Mouse (Mus musculus): ENCODE data around the gene Chmp6. TPM values are rescaled to one million over a fixed set of nuclear protein-coding genes. Genes with fewer than 3 reads are reported as not detected.

Gene Chmp6
- polyA plus RNA-seq, 1 experiment from 2014 or later, result 92.1 TPM

DNA sequence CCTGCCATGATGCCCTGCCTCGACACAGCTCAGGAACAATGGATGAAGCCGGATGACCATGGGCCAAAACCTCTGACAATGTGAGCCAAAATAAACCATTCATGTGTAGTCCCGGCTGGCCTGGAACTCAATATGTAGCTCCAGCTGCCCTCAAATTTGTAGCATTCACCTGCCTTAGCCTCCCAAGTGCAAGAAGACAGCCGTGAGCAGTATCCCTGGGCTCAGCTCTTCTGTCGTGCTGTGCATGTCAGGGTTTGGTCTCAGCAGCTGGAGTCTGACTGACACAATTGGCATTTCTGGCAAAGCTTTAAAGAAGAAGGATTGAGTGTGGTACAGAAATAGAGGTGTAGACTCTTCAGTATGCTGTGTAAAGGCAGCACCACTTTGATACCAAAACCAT lies 33.7 kb upstream of the Chmp6 start:
- 91% methylated on average over 5 of the region's 5 CpGs for WGBS

DNA sequence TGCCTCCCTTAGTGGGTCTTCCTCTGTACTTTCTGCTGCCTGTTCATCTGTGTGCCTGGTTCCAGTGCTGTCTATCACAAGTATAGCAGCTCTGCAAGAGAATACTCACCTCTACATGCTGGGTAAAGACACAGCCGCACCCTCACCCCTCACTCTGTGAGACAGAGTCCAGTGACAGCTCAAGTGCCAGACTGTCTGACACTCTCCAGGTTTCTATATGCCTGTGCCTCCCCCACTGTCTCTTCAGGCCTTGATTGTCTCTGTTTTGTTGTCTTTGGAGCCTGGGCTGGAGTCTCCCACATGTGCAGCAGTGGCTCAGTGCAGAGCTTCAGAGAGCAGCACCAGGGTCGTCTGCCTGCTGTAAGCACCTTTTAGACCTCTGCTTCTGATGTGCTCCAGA lies 29.6 kb upstream of the Chmp6 start:
- H3K36me3 ChIP-seq (ENCODE audit: control insufficient read depth, insufficient read depth, low read length), result peaks cover 2% of the 10 kb centered on the region

More for the DNA sequence above, 33.7 kb upstream of the Chmp6 start:
- ATAC-seq (ENCODE audit: insufficient read depth, low FRiP score, low TSS enrichment) (no peak), DNase-seq (ENCODE audit: low spot score) (no peak)
- Histone ChIP-seq H3K9me3 (ENCODE audit: control insufficient read depth, low read length) (no peaks in the 10 kb centered on the region), H3K36me3 (ENCODE audit: control insufficient read depth, insufficient read depth, low read length) (peaks cover 4% of the 10 kb centered on the region), H3K27me3 (ENCODE audit: control insufficient read depth, insufficient read depth, low read length) (no peaks in the 10 kb centered on the region), H3K4me2 (ENCODE audit: low read depth) (no peak overlapping the region), H3K4me1 (ENCODE audit: control insufficient read depth, insufficient read depth, low read length) (no peaks in the 10 kb centered on the region), H3K9ac (ENCODE audit: low read length) (no peak overlapping the region), H3K4me3 (ENCODE audit: low read depth, low read length) (no peak overlapping the region), H3K27ac (ENCODE audit: low read depth, low read length) (no peak overlapping the region)

DNA sequence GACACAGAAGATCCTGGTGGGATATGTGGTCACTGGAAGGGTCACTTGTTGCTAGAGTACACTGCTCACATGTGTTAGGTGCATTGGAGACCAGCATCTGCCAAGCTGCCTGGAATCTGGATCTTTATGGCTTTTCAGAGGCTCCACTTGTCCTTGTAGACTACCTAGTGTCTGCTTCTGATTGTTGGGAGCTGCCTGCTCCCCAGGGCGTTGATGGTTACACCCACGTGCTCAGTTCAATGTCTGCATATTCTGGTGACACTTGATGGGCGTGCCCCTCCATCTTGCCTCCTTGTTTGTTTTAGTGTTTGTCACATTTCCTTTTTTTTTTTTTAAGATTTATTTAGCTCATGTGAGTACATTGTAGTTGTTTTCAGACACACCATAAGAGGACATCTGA lies 23.3 kb upstream of the Chmp6 start:
- Histone ChIP-seq H3K4me3 (ENCODE audit: low read depth, low read length) (no peak overlapping the region), H3K9me3 (ENCODE audit: control insufficient read depth, low read length) (no peaks in the 10 kb centered on the region), H3K36me3 (ENCODE audit: control insufficient read depth, insufficient read depth, low read length) (peaks cover 11% of the 10 kb centered on the region), H3K4me2 (ENCODE audit: low read depth) (no peak overlapping the region), H3K9ac (ENCODE audit: low read length) (no peak overlapping the region), H3K27ac (ENCODE audit: low read depth, low read length) (no peak overlapping the region), H3K27me3 (ENCODE audit: control insufficient read depth, insufficient read depth, low read length) (no peaks in the 10 kb centered on the region), H3K4me1 (ENCODE audit: control insufficient read depth, insufficient read depth, low read length) (no peaks in the 10 kb centered on the region)
- 89% methylated on average over 3 of the region's 3 CpGs for WGBS
- no peak for DNase-seq (ENCODE audit: low spot score)
- no peak for ATAC-seq (ENCODE audit: insufficient read depth, low FRiP score, low TSS enrichment)

More for the DNA sequence above, 29.6 kb upstream of the Chmp6 start:
- DNase-seq (ENCODE audit: low spot score), result no peak
- no peaks in the 10 kb centered on the region for H3K9me3 ChIP-seq (ENCODE audit: control insufficient read depth, low read length)
- 84% methylated on average over 2 of the region's 2 CpGs for WGBS
- no peak overlapping the region for H3K4me3 ChIP-seq (ENCODE audit: low read depth, low read length)
- H3K27ac ChIP-seq (ENCODE audit: low read depth, low read length), result no peak overlapping the region
- H3K27me3 ChIP-seq (ENCODE audit: control insufficient read depth, insufficient read depth, low read length), result no peaks in the 10 kb centered on the region
- ATAC-seq (ENCODE audit: insufficient read depth, low FRiP score, low TSS enrichment), result no peak
- H3K4me2 ChIP-seq (ENCODE audit: low read depth), result no peak overlapping the region
- H3K4me1 ChIP-seq (ENCODE audit: control insufficient read depth, insufficient read depth, low read length), result no peaks in the 10 kb centered on the region
- no peak overlapping the region for H3K9ac ChIP-seq (ENCODE audit: low read length)

DNA sequence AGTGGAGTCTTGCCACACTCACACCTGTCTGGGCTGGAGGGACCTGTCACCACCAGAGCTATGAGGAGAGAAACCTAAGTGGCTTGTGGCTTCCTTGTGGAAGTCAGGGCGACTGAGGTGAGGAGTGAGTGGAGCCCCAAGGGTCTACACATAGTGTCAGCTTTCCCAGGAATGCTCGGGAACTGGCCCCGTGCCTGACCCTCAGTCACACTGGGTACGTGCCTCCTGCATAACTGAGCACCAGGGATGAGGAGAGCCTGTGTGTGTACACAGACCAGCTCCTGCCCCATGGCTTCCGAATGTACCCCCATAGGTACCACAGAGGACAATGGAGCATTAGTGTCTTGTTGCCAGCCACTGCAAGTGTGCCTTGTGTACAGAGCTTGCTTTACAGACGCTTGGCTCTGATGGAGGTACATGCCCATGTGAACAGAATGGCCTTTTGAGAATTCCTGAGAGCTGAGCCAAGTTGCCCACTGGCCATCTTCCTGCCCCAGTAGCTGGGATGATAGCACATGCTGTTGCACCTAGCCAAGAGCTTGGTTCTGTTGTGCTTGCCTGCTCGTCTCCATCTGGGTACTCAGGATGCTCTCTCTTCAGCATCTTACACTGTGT lies 21.5 kb upstream of the Chmp6 start:
- Histone ChIP-seq H3K9me3 (ENCODE audit: control insufficient read depth, low read length) (no peaks in the 10 kb centered on the region), H3K36me3 (ENCODE audit: control insufficient read depth, insufficient read depth, low read length) (peaks cover 10% of the 10 kb centered on the region)

DNA sequence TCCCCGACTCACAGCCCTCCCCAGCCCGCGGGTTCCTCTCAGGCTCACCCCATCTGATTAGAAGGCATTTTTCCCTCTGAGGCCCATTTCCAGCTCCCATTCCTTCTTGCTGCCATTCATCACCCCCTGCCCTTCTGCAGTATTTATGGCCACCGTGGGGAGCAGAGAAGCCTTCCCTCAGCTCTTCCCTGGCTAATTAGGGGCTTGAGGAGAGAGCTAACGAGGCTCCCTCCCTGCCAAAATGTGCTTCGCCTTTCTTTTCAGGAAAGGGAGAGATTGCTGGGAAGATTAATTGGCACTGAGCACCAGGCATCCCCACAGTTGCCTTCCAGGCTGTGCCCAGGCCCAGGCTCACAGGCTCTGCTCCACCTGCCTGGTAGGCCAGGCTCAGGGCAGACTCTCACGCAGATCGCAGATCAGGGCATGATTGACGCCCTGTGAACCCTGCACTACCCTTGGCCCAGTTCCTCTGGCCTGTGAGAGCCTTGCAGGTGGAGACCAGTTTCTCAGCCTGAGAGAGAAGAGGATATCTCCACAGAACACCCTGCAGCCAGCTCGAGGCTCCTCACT lies 19.5 kb upstream of the Chmp6 start:
- DNase-seq (ENCODE audit: low spot score), result no peak
- Histone ChIP-seq H3K27me3 (ENCODE audit: control insufficient read depth, insufficient read depth, low read length) (no peaks in the 10 kb centered on the region), H3K4me3 (ENCODE audit: low read depth, low read length) (no peak overlapping the region), H3K9me3 (ENCODE audit: control insufficient read depth, low read length) (no peaks in the 10 kb centered on the region), H3K27ac (ENCODE audit: low read depth, low read length) (peak overlapping the region; percentile 64), H3K4me1 (ENCODE audit: control insufficient read depth, insufficient read depth, low read length) (no peaks in the 10 kb centered on the region), H3K4me2 (ENCODE audit: low read depth) (no peak overlapping the region), H3K36me3 (ENCODE audit: control insufficient read depth, insufficient read depth, low read length) (peaks cover 12% of the 10 kb centered on the region), H3K9ac (ENCODE audit: low read length) (peak overlapping the region; percentile 6; the same call in 1 of the 2 replicates)
- 44% methylated on average over 10 of the region's 10 CpGs for WGBS
- no peak for ATAC-seq (ENCODE audit: insufficient read depth, low FRiP score, low TSS enrichment)

More for the DNA sequence above, 21.5 kb upstream of the Chmp6 start:
- H3K4me2 ChIP-seq (ENCODE audit: low read depth), result no peak overlapping the region
- no peaks in the 10 kb centered on the region for H3K4me1 ChIP-seq (ENCODE audit: control insufficient read depth, insufficient read depth, low read length)
- no peak overlapping the region for H3K9ac ChIP-seq (ENCODE audit: low read length)
- DNase-seq (ENCODE audit: low spot score) (no peak), ATAC-seq (ENCODE audit: insufficient read depth, low FRiP score, low TSS enrichment) (no peak)
- no peak overlapping the region for H3K4me3 ChIP-seq (ENCODE audit: low read depth, low read length)
- 90% methylated on average over 7 of the region's 7 CpGs for WGBS
- H3K27me3 ChIP-seq (ENCODE audit: control insufficient read depth, insufficient read depth, low read length), result no peaks in the 10 kb centered on the region
- no peak overlapping the region for H3K27ac ChIP-seq (ENCODE audit: low read depth, low read length)

DNA sequence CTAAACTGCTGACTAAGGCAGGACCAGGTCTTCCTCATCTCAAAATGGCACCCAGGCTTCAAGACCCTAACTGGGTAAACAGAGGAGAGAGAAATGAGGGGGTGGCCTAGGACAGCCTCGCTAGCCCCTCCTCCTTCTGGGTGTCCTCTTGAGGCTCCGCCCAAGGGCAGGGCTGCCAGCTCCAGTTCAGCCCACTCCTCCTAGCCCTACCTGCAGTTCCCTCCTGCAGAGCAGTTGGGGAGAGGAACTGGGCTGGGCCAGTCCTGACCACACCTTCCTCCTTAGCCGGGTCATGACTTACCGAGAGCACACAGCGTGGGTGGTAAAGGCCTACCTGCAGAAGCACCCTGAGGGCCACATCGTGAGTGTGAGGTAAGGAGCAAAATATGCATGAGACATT lies 18.6 kb upstream of the Chmp6 start:
- no peak overlapping the region for H3K27ac ChIP-seq (ENCODE audit: low read depth, low read length)
- no peak for DNase-seq (ENCODE audit: low spot score)
- WGBS, result 60% methylated on average over 6 of the region's 6 CpGs

DNA sequence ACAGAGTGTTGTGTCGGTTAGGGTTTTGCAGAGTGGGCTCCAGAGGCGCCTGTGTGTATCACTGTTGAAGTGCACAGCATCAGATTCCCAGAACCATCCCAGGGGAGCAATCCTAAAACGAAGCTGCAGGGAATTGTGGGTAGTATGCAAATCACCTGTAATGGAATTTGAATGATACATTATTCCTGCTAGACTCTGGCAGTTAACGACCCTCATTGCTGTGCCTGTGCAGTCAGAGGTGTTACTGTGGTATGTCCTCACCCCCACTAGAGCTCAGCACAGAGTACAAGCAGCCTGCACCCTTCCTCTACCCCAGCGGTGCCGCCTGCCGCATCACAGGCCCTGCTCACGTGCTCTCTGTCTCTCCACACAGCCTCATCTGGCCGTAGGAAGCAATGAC lies 16.2 kb upstream of the Chmp6 start:
- H3K27ac ChIP-seq (ENCODE audit: low read depth, low read length), result no peak overlapping the region
- H3K4me3 ChIP-seq (ENCODE audit: low read depth, low read length), result no peak overlapping the region
- H3K27me3 ChIP-seq (ENCODE audit: control insufficient read depth, insufficient read depth, low read length), result no peaks in the 10 kb centered on the region
- no peaks in the 10 kb centered on the region for H3K9me3 ChIP-seq (ENCODE audit: control insufficient read depth, low read length)
- H3K36me3 ChIP-seq (ENCODE audit: control insufficient read depth, insufficient read depth, low read length), result peaks cover 8% of the 10 kb centered on the region
- no peak overlapping the region for H3K9ac ChIP-seq (ENCODE audit: low read length)
- H3K4me2 ChIP-seq (ENCODE audit: low read depth), result no peak overlapping the region
- WGBS, result 84% methylated on average over 9 of the region's 9 CpGs
- no peaks in the 10 kb centered on the region for H3K4me1 ChIP-seq (ENCODE audit: control insufficient read depth, insufficient read depth, low read length)
- DNase-seq (ENCODE audit: low spot score) (peak; percentile 49), ATAC-seq (ENCODE audit: insufficient read depth, low FRiP score, low TSS enrichment) (no peak)

More for the DNA sequence above, 18.6 kb upstream of the Chmp6 start:
- peaks cover 10% of the 10 kb centered on the region for H3K36me3 ChIP-seq (ENCODE audit: control insufficient read depth, insufficient read depth, low read length)
- no peak overlapping the region for H3K9ac ChIP-seq (ENCODE audit: low read length)
- ATAC-seq (ENCODE audit: insufficient read depth, low FRiP score, low TSS enrichment), result no peak
- no peak overlapping the region for H3K4me2 ChIP-seq (ENCODE audit: low read depth)
- H3K4me3 ChIP-seq (ENCODE audit: low read depth, low read length), result no peak overlapping the region
- H3K27me3 ChIP-seq (ENCODE audit: control insufficient read depth, insufficient read depth, low read length), result no peaks in the 10 kb centered on the region
- H3K9me3 ChIP-seq (ENCODE audit: control insufficient read depth, low read length), result no peaks in the 10 kb centered on the region
- no peaks in the 10 kb centered on the region for H3K4me1 ChIP-seq (ENCODE audit: control insufficient read depth, insufficient read depth, low read length)

DNA sequence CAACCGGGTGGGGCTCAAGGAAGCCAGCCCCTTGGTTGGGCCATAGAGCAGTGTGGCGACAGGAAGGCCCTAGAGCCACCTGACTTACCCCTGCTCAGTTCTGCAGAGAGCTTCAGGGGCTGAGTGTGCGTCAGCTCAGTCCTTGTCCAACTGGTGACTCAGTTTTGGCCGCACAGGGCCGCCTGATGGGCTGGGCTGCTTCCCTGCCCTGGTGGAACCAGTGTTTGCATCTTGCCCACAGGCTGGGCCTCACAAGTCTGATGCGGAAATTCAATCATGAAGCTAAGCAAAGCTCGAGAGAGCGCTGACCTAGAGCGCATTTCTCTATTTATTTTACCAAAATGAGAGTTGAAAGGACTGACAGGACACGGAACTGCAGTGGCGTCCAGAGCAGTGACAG lies 14.3 kb upstream of the Chmp6 start:
- 88% methylated on average over 11 of the region's 11 CpGs for WGBS
- peaks cover 8% of the 10 kb centered on the region for H3K36me3 ChIP-seq (ENCODE audit: control insufficient read depth, insufficient read depth, low read length)

DNA sequence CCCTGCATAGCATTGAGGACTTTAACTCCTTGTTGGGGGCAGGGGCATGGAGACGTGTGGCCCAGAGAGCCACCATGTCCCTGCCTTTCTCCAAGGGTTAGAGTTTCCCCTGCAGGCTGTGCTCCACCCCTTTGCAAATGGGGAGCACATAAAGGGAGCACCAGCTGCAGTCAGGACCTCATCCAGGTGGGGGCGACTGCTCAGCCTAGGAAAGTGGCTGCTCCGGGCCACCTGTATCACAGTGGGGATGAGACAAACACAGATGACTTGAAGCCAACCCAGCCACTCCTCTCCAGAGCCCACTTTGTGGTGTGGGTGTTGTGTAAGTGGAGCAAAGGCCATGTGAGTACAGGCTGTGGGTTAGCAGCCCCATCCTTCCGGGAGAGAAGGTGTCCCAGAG lies 12.1 kb upstream of the Chmp6 start:
- WGBS, result 73% methylated on average over 4 of the region's 4 CpGs
- ATAC-seq (ENCODE audit: insufficient read depth, low FRiP score, low TSS enrichment), result no peak
- Histone ChIP-seq H3K27ac (ENCODE audit: low read depth, low read length) (no peak overlapping the region), H3K4me2 (ENCODE audit: low read depth) (no peak overlapping the region), H3K36me3 (ENCODE audit: control insufficient read depth, insufficient read depth, low read length) (peaks cover 4% of the 10 kb centered on the region), H3K27me3 (ENCODE audit: control insufficient read depth, insufficient read depth, low read length) (no peaks in the 10 kb centered on the region), H3K9ac (ENCODE audit: low read length) (no peak overlapping the region), H3K9me3 (ENCODE audit: control insufficient read depth, low read length) (no peaks in the 10 kb centered on the region), H3K4me1 (ENCODE audit: control insufficient read depth, insufficient read depth, low read length) (no peaks in the 10 kb centered on the region), H3K4me3 (ENCODE audit: low read depth, low read length) (no peak overlapping the region)
- DNase-seq (ENCODE audit: low spot score), result no peak

More for the DNA sequence above, 14.3 kb upstream of the Chmp6 start:
- H3K4me1 ChIP-seq (ENCODE audit: control insufficient read depth, insufficient read depth, low read length), result no peaks in the 10 kb centered on the region
- ATAC-seq (ENCODE audit: insufficient read depth, low FRiP score, low TSS enrichment), result no peak
- H3K9ac ChIP-seq (ENCODE audit: low read length), result no peak overlapping the region
- H3K9me3 ChIP-seq (ENCODE audit: control insufficient read depth, low read length), result no peaks in the 10 kb centered on the region
- no peak for DNase-seq (ENCODE audit: low spot score)
- no peak overlapping the region for H3K27ac ChIP-seq (ENCODE audit: low read depth, low read length)
- no peak overlapping the region for H3K4me3 ChIP-seq (ENCODE audit: low read depth, low read length)
- H3K27me3 ChIP-seq (ENCODE audit: control insufficient read depth, insufficient read depth, low read length), result no peaks in the 10 kb centered on the region
- no peak overlapping the region for H3K4me2 ChIP-seq (ENCODE audit: low read depth)

All from neural tube, embryonic 11.5 days (tissue).